Mouse (Mus musculus) urinary bladder, postnatal 10 days (tissue): ENCODE results near the gene Srsf3.

Experiments
- DNase-seq: peaks from one replicate; pipeline ENCODE4 v3.0.0; 2022; ENCODE audit warnings: low spot score

Gene Srsf3

DNA sequence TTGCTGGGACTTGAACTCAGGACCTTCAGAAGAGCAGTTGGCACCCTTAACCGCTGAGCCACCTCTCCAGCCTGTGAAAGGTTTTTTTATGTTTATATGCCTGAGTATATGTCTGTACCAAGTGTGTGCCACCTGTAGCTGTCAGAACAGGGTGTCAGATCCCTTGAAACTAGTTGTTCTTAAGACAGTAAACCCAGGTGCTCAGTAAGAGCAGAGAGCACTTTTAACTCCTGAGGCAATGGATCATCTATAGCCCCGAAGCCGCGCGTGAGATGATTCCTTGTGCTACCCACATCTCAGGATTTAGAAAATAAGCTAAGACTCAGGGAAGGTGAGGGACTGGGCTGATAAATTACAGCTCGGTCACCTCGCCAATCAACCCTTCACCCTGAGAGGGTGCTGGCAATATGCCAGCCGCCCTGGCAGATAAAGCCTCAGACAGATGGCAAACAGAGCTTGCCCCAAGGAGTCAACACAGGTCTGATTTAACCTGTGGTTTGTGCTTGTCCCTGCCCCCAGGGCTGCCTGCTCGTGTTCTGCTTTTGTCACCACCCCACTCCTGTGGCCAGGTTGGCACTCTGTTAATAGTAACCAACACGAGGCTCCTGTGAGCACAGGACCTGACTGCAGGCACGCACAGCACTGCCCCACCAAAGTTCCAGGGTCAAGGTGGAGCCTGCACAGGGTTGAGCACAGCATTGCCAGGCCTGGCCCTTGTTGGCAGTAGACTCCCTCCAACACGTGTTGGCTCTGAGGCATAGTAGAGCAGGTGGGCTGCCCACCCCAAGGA is 13.5 kb downstream of the Srsf3 start:
- no peak for DNase-seq

DNA sequence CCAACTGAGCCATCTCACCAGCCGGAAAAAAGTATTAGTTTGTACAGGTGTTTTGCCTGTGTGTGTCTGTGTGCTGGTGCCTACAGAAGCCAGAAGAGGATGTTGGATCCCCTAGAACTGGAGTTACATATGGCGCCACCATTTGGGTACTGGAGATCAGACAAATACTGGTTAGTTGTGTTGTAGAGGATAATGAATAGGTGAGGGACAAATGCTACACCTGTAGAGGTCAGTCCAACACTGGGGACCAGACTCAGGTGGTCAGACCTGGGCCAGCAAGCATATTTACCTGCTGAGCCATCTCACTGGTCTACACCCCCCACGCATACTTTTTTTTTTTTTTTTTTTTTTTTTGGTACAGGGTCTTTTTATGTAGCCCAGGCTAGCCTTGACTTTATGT is 14.4 kb downstream of the Srsf3 start:
- DNase-seq = no peak

DNA sequence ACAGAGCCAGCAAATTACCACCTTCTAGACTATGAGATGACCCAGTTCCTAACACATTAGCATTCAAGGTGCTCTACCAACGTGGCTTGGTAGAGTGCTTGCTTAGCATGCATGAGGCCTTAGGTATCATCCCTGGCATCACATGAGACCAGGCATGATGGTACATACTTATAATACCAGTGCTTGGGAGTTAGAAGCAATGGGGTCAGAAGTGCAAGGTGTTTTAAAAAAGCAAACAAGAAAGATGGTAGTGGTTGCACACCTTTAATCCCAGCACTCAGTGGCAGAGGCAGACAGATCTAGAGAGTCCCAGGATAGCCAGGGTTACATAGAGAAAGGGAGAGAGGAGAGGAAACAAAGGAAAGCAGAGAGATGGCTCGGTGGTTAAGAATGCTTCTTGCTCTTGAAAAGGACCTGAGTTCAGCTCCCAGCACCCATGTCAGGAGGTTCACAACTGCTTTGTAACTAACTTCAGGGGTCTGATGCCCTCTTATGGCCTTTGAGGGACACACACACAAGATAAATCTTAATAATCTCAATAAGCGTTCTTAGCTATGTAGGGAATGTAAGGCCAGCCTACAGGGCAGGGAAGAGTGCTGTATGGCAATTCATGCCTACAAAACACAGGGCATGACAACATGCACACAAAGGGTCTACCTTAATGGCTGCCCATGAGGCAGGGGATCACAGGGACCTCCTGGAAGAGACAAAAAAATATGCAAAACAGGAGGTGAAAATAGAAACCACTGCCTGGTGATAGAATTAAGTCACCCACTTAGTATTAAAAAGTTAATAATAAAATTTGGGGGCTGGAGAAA is 15.5 kb downstream of the Srsf3 start:
- DNase-seq = no peak

DNA sequence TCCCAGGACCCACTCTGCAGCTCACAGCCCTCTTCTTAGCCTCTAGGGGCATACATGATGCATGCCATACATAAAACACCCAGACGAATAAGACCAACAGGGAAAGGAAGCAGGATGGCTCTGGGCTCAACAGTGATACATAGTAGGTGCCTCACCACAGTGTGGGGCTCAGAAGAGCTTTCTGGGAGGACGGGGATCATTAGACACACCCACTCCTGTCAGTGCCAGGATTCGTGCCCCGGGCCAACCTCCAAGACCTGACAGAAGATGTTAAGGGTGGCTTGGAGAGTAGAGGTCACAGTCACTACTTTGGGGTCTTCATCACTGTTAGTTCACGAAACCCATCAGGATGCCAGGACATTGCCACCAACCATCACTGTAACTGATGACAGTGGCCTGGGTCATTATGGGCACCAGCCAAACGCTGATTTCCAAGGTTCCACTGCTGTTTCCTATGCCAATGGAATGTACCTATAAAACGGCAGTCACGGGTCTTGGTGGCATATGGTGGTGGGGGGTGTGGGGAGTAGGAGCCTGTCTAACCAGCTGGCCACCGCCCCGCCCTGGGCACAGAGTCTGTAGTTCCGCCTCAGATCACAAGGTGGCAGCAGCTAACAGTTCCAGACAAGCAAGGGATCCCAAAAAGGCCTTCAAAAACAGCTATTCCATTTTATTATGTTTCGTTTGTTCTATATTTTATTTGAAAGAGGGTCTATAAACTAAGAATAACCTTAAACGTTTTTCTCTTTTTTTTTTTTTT is 16.5 kb downstream of the Srsf3 start:
- DNase-seq = peak; percentile 41

DNA sequence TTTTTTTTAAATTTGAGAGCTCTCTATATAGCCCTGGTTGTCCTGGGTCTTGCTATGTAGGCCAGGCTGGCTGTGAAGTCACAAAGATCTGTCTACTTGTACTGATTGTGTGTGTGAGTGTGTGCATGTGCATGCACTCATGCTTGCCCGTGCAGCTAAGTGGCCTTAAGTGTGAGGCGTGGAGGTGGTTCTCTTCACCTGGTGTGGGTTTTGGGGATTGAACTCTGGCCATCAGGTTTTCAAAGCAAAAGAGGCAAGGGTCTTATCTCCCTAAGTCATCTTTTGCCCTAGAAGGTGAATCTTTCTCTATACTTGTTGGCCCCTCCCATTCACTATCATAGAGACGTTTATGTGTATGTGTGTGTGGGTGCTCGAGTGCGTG is 17.1 kb downstream of the Srsf3 start:
- no peak for DNase-seq

DNA sequence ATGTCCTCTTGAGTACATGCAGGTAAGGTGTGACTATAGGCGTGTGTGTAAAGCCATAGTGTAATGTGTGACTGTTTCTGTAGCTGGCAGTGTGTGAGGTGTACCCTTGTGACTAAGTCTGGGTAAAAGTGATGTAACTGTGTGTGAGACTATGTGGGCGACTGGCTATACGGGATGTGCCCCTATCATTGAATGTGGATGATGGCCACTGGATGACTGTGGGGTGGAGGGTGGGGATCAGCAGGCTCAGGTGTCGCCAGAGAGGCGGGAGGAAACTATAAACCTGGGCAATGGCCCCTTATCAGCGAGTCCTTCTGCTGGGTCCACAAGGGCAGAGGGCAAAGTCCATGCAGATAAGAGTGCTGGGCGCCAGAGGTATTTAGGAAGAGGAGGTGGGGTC is 17.5 kb downstream of the Srsf3 start:
- no peak for DNase-seq

DNA sequence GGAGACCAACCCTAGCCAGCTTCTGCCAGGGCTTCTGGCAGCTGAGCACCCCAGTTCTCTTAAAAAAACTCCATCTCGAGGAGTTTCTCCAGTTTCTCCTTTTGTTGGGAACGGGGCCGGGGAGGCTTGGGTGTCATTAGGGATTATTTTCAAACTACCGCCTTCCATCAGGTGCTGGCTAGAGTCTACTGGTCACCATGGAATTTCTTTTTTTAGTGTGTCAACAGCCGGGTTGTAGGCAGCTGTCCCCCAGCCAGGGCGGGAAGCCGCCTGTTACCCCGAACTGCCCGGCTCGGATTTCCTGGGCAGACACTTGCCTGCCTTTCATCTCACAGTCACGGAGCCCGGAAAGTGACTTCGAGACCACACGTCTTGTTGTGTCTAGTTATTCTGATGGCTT is 18.4 kb downstream of the Srsf3 start:
- no peak for DNase-seq

DNA sequence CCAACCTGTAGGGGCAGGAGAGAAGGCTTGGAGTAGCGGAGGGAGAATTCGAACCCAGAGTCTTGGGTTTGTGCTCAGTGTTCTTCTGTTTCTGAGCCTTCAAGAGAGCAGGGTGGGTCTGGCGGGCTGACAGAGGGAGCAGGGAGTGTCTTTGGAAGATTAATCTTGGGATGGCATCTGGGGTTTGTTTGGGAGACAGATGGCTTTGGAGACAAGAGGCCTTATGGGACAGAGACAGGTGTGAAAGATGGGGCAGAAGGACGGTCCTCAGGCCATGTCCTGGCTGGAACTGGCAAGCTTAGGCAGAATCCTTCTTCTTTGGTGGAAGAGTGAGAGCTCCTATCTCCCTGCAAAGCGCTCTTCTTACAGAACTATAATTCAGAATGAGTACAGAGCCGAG is 20.6 kb downstream of the Srsf3 start:
- DNase-seq = no peak

DNA sequence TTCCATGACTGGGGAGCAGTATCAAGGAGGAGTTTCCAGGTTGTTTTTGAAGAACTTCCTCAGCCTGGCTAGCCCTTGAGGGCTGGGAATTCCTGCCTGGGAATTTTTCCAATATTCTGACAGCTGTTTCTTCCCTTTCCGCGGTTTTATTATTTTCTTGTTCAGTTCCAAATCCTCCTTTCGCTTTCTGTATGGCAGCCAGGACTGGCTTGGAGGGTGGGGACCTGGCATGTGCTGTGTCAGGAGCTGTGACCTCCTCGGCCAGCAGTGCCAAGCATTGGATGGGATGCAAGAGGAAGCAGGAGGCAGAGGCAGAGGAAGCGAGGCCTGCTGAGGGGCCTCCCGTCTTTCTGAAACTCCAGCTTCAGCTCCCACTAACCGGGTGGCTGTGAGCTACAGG is 21.4 kb downstream of the Srsf3 start:
- DNase-seq = no peak

DNA sequence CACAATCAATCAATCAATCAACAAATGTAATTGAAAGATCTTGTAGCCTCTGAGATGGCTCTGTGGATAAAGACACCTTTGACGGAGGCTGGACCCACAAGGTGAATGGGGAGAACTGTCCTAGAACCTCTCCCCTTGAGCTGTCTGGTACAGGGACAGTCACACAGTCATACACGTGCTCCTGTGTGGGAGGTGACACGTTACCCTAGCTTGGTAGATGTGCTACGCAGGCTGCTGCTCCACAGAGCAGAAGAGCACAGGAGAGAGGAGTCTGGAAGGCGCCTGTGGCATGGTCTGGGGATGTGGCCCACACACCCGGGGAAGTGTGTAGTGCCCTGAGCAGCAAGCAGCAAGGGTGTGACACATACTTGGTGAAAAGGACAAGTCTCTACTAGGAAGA is 22.0 kb downstream of the Srsf3 start:
- DNase-seq = no peak

DNA sequence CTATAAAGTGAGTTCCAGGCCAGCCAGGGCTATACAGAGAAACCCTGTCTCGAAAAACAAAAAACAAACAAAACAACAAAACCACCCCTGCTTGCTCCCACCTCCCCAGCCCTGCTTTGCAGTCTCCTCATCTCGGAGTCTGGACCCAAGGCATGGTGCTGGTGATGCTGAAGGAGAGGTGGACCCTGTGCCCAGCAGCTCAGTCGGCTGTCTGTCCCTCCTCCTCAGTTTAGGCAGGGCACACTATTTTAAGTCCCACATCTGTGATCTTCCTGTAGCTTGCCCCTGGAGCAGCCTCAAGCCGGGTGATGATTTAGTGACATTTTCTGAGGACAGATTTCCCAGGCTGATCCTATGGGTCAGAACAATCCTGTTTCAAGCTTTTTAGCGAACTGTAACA is 23.2 kb downstream of the Srsf3 start:
- DNase-seq = no peak

DNA sequence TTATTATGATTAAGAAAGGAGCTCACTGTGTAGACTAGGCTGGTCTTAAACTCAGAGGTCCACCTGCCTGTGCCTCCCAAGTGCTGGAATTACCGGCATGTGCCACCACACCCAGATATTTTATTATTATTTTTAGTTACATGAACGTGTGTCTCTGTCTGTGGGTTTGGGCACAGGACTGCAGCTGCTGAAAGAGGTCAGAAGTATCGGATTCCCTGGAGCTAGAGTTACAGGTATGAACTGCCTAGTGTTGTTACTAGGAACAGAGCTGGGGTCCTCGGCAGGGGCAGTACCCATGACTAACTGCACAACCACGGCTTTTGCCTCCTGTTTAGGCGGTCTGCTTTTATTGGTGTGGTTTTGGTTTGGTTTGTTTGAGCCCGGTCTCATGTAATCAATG is 23.8 kb downstream of the Srsf3 start:
- no peak for DNase-seq

DNA sequence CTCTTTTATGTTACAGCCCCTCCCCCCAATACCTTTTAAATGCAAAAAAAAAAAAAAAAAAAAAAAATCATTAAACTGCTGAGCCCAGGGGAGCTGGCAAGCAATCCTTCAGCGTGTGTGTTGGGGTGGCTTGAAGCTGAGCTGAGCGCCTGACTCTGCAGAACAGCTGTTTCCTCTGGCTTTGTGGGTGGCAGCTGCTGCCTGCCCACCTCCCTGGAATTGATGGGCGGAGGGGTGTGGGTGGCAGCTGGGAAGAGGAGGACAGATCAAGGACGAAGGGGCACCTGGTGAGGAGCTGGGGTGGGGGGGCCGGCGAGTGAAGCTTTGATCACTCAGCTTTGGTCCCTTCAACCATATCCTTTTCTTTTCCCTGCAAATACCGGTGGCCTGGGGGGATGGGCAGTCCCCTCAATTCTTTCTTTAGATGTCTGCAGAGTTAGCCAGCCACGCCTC is 24.3 kb downstream of the Srsf3 start:
- no peak for DNase-seq

DNA sequence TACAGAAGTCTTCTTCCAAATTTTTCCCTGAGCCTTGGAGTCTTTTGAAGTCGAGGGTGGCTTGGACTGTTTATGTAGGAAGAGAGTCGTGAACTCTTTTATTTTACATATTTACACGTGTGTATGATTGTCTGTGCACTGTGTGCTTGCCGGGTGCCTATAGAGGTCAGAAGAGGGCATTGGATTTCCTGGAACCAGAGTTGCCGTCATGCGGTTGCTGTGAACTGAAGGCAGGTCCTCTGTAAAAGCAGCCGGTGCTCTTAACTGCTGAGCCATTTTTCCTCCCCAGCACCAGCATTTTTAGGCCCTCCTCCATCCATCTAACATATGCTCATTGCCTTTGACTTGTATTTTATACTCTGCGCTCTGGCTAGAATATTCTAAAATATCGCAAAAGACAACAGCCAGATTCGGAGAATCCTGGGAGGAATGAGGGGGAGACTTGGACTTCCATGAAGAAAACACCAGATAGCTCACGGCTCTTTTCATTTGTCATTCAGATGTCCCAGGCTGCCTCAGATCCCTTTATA is 25.0 kb downstream of the Srsf3 start:
- DNase-seq = no peak

DNA sequence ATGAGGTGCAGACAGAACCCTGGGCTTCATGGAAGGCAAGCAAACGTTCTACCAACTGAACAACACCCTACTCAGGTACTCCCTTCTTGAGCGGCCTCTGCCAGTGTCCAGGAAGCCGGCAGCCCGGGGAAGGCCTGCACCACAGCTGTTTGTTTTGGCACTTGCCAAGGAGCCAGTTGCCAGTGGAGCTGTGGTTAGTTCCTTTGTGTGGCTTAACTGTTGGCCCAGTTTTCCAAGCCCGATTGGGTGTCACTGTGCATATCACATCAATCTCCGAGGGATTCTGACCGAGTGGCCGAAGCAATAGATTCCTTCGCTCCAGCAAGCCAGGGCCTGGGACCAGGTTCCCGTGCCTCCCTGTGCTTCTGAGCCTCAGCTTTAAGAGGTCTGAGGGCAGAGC is 25.5 kb downstream of the Srsf3 start:
- no peak for DNase-seq

DNA sequence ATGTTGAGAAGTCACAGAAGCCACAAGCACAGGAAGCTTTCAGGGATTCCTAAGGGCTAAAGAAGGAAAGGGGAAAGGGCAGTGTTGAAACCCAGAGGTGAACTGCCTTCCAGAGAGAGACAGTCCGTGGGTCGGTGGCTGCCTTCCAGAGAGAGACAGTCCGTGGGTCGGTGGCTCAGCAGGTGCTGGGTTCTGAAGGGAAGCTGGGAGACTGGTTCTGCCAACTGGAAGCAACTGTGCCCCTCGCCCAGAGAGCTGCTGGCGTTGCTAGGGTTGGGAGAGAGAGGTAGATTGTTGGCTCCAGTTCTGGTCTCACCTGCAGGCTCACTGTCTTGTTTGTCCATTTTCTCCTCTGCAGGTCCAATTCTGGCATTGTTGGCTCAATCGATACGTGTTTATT is 26.1 kb downstream of the Srsf3 start:
- no peak for DNase-seq

DNA sequence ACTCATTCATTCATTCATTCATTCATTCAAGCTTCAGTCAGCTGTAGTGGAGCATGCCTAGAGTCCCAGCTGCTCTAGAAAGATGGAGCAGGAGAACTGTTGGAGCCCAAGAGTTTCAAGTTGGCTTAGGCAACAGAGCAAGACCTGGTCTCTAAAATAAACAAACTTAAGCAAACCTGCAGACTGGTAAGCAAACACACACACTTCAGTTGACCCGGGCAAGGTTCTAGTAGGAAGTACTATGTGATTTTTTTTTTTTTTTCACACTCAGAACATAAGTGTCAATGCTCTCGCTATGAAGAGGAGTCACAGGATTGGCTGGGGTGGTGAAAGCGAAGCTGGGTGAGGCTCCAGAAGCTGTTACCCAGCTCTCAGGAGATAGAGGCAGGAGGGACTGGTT is 27.2 kb downstream of the Srsf3 start:
- no peak for DNase-seq

DNA sequence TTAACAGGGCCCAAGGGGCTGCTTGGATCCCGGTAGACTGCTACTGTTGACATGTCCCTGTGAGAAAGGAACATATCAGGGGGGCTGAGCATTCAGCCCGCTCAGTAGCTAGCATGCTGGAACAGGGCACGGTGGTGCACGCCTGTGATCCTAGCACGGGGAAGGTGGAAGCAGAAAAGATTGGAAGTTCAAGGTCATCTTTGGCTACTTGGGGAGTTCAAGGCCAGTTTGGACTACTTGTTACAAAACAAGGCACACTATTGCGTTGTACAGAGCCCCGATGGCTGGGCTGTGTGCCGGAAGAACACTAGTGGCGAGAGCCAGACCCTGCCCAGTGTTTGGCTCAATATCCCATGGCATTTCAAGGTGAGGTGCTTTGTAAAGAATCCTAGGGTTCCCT is 28.5 kb downstream of the Srsf3 start:
- no peak for DNase-seq

DNA sequence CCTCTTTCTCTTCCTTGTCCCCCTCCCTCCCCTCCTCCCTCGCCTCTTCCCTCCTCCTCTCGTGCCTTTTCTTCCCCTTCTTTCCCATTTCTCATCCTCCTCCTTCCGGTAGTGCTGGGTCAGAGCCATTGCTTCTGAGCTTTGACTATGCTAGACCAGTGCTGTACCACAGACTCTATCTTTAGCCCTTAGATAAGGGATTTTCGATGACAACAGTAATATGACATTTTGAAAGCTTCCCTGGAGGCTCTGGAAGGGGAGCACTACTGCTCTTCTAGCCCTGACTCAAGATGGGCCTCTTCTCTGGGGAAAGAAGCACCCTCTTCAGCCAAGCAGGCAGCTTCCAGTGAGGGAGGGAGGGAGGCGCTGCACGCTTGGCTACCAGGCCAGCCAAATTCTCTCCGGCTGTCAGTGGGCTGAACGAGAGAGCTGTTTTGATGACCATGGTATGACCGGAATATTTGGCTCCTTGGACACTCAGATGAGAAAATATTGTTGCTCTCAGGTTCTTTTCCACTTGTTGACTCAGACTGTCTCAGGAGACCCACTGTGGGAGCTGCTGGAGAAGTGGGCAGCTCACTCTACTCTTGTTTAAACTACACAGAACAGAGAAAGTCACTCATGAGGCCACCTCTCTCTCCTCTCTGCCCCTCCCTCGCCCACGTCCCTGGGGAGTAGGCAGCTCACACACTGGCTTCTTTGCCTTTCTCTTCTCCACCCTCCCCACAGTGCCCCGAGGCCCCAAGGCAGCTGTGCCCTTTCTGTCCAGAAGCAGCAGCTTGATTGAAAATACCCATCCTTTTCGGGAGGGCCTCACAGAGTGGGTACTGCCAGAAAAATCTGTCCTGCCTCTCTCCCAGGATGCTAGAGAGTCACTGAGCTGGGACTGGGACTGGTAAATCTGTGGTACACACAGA is 29.9 kb downstream of the Srsf3 start:
- no peak for DNase-seq

DNA sequence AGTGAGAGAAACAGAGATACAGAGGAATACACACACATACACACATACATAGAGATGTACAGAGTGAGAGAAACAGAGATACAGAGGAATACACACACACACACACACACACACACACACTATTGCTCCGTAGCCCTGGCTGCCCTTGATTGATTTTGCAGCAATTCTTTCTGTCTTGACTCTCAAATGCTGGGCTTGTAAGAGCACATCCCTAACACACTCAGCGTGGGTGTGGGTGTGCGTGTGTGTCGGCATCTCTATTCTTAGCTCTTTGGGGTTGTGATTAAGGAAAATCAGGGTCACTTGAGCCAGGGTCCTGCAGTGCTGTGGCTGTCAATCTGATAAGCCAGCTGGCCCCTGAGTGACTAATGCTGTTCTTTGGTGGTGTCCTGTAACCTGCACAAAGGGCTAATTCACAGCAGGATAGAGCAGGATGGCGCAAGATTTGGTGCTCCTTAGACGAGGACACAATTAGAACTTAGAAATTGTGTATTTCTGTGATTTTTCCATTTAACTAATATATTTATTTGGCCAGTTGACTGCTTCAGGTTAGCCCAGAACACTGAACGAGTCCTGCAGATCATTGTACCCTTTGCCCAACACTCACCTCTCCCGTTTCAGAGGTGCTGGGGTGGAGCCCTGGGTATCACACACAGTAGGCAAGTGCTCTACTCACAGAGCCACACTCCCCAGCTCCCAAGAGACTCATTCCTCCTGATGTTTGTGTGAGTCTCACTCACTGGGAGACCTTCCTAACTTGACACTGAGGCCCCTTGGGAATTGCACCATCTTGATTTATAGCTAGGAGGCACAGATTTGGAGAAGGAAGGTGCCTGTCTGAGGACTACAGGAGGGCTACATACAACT is 30.9 kb downstream of the Srsf3 start:
- DNase-seq = no peak

DNA sequence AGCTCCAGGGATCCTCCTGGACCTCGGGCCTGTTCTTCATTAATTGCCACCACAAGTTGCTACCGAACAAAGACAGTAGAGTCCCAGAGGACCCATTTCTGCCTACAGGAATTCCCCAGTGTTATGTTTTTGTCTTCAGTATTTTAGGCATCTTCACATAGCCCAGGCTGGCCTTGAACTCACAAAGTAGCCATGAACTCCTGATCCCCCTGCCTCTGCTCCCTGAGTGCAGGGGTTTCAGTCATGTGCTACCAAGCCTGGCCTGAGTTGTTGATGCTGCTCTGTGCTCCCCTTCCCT is 31.5 kb downstream of the Srsf3 start:
- no peak for DNase-seq
